Mouse (Mus musculus): ENCODE data around the gene Dixdc1. TPM values are rescaled to one million over a fixed set of nuclear protein-coding genes. Genes with fewer than 3 reads are reported as not detected.

The Dixdc1 gene
- polyA plus RNA-seq, 1 experiment from 2014 or later = 31.6 TPM

GRCm38 (mm10) chr9:50767531-50768106 lies 28.3 kb upstream of the Dixdc1 start:
- Histone ChIP-seq H3K9me3 (ENCODE audit: control insufficient read depth, low read length) (no peaks in the 10 kb centered on the region), H3K4me1 (ENCODE audit: control insufficient read depth, insufficient read depth, low read depth, low read length) (peaks cover 7% of the 10 kb centered on the region), H3K27me3 (replicated peaks; ENCODE audit: control insufficient read depth, insufficient read depth, low read length) (no peaks in the 10 kb centered on the region), H3K9ac (ENCODE audit: low read depth, low read length) (peak overlapping the region; percentile 75), H3K27ac (ENCODE audit: low read depth, low read length) (peak overlapping the region; percentile 89), H3K4me2 (ENCODE audit: low read length) (peak overlapping the region; percentile 88), H3K4me3 (ENCODE audit: low read length) (peak overlapping the region; percentile 72), H3K36me3 (ENCODE audit: control insufficient read depth, insufficient read depth, low read length) (no peaks in the 10 kb centered on the region)
- 6% methylated on average over 17 of the region's 17 CpGs for WGBS
- ATAC-seq = peak; percentile 63

GRCm38 (mm10) chr9:50763331-50763730 lies 24.0 kb upstream of the Dixdc1 start:
- H3K4me3 ChIP-seq (ENCODE audit: low read length) = no peak overlapping the region
- H3K27me3 ChIP-seq (replicated peaks; ENCODE audit: control insufficient read depth, insufficient read depth, low read length) = no peaks in the 10 kb centered on the region
- H3K4me2 ChIP-seq (ENCODE audit: low read length) = no peak overlapping the region
- H3K36me3 ChIP-seq (ENCODE audit: control insufficient read depth, insufficient read depth, low read length) = no peaks in the 10 kb centered on the region
- no peak for ATAC-seq
- peaks cover 4% of the 10 kb centered on the region for H3K4me1 ChIP-seq (ENCODE audit: control insufficient read depth, insufficient read depth, low read depth, low read length)
- no peak overlapping the region for H3K9ac ChIP-seq (ENCODE audit: low read depth, low read length)
- WGBS = 57% methylated on average over 1 of the region's 1 CpGs
- no peak overlapping the region for H3K27ac ChIP-seq (ENCODE audit: low read depth, low read length)
- H3K9me3 ChIP-seq (ENCODE audit: control insufficient read depth, low read length) = no peaks in the 10 kb centered on the region

GRCm38 (mm10) chr9:50761520-50762243 lies 22.4 kb upstream of the Dixdc1 start:
- H3K9ac ChIP-seq (ENCODE audit: low read depth, low read length) = no peak overlapping the region
- no peaks in the 10 kb centered on the region; the same call in 1 of the 2 replicates for H3K4me1 ChIP-seq (ENCODE audit: control insufficient read depth, insufficient read depth, low read depth, low read length)
- H3K27ac ChIP-seq (ENCODE audit: low read depth, low read length) = no peak overlapping the region
- no peaks in the 10 kb centered on the region for H3K9me3 ChIP-seq (ENCODE audit: control insufficient read depth, low read length)
- no peaks in the 10 kb centered on the region for H3K36me3 ChIP-seq (ENCODE audit: control insufficient read depth, insufficient read depth, low read length)
- WGBS = 64% methylated on average over 6 of the region's 6 CpGs
- no peak overlapping the region for H3K4me3 ChIP-seq (ENCODE audit: low read length)
- H3K4me2 ChIP-seq (ENCODE audit: low read length) = no peak overlapping the region
- ATAC-seq = no peak
- no peaks in the 10 kb centered on the region for H3K27me3 ChIP-seq (replicated peaks; ENCODE audit: control insufficient read depth, insufficient read depth, low read length)

- Histone ChIP-seq H3K4me3 (ENCODE audit: low read length) (no peak overlapping the region), H3K4me2 (ENCODE audit: low read length) (no peak overlapping the region), H3K27ac (ENCODE audit: low read depth, low read length) (no peak overlapping the region), H3K9ac (ENCODE audit: low read depth, low read length) (no peak overlapping the region), H3K4me1 (ENCODE audit: control insufficient read depth, insufficient read depth, low read depth, low read length) (no peaks in the 10 kb centered on the region; the same call in 1 of the 2 replicates), H3K9me3 (ENCODE audit: control insufficient read depth, low read length) (no peaks in the 10 kb centered on the region), H3K27me3 (replicated peaks; ENCODE audit: control insufficient read depth, insufficient read depth, low read length) (no peaks in the 10 kb centered on the region), H3K36me3 (ENCODE audit: control insufficient read depth, insufficient read depth, low read length) (no peaks in the 10 kb centered on the region)
- WGBS = 35% methylated on average over 5 of the region's 5 CpGs
- no peak for ATAC-seq
These were observed 17.4 kb upstream of the Dixdc1 start for GRCm38 (mm10) chr9:50756711-50757110.

- H3K4me1 ChIP-seq (ENCODE audit: control insufficient read depth, insufficient read depth, low read depth, low read length) = no peaks in the 10 kb centered on the region; the same call in 1 of the 2 replicates
- H3K4me3 ChIP-seq (ENCODE audit: low read length) = no peak overlapping the region
- no peaks in the 10 kb centered on the region for H3K36me3 ChIP-seq (ENCODE audit: control insufficient read depth, insufficient read depth, low read length)
- no peaks in the 10 kb centered on the region for H3K9me3 ChIP-seq (ENCODE audit: control insufficient read depth, low read length)
- no peaks in the 10 kb centered on the region for H3K27me3 ChIP-seq (replicated peaks; ENCODE audit: control insufficient read depth, insufficient read depth, low read length)
- ATAC-seq = no peak
- WGBS = 68% methylated on average over 7 of the region's 7 CpGs
- H3K4me2 ChIP-seq (ENCODE audit: low read length) = no peak overlapping the region
- H3K27ac ChIP-seq (ENCODE audit: low read depth, low read length) = no peak overlapping the region
- H3K9ac ChIP-seq (ENCODE audit: low read depth, low read length) = no peak overlapping the region
These were observed 14.6 kb upstream of the Dixdc1 start for GRCm38 (mm10) chr9:50753947-50754346.

- H3K27me3 ChIP-seq (replicated peaks; ENCODE audit: control insufficient read depth, insufficient read depth, low read length) = no peaks in the 10 kb centered on the region
- H3K9ac ChIP-seq (ENCODE audit: low read depth, low read length) = no peak overlapping the region
- peak; percentile 37; the same call in 1 of the 2 replicates for ATAC-seq
- H3K27ac ChIP-seq (ENCODE audit: low read depth, low read length) = no peak overlapping the region
- WGBS = 68% methylated on average over 17 of the region's 17 CpGs
- H3K4me3 ChIP-seq (ENCODE audit: low read length) = no peak overlapping the region
- H3K4me1 ChIP-seq (ENCODE audit: control insufficient read depth, insufficient read depth, low read depth, low read length) = no peaks in the 10 kb centered on the region; the same call in 1 of the 2 replicates
- no peaks in the 10 kb centered on the region for H3K9me3 ChIP-seq (ENCODE audit: control insufficient read depth, low read length)
- no peaks in the 10 kb centered on the region for H3K36me3 ChIP-seq (ENCODE audit: control insufficient read depth, insufficient read depth, low read length)
- peak overlapping the region; percentile 11; the same call in 1 of the 2 replicates for H3K4me2 ChIP-seq (ENCODE audit: low read length)
These were observed 13.7 kb upstream of the Dixdc1 start for GRCm38 (mm10) chr9:50752784-50753615.

- no peak within 1 kb of the TSS for H3K9ac ChIP-seq (ENCODE audit: low read depth, low read length)
These were observed 12.8 kb upstream of the Dixdc1 start, which contains the start of gene Hspb2 for GRCm38 (mm10) chr9:50752054-50752602. TSS of gene Hspb2 (minus strand) at chr9:50752354.

GRCm38 (mm10) chr9:50751323-50751722 lies 12.0 kb upstream of the Dixdc1 start, which contains the start of gene Cryab:
TSS of gene Cryab (plus strand) at chr9:50751325.
- no peaks in the 10 kb centered on the region for H3K9me3 ChIP-seq (ENCODE audit: control insufficient read depth, low read length)
- ATAC-seq = no peak
- 0 out of 2 replicates have a peak, but pooled peaks cover 2% of the 10 kb centered on the region for H3K27me3 ChIP-seq (replicated peaks; ENCODE audit: control insufficient read depth, insufficient read depth, low read length)
- no peak within 1 kb of the TSS for H3K27ac ChIP-seq (ENCODE audit: low read depth, low read length)
- no peak within 1 kb of the TSS for H3K4me3 ChIP-seq (ENCODE audit: low read length)
- H3K36me3 ChIP-seq (ENCODE audit: control insufficient read depth, insufficient read depth, low read length) = no peaks in the 10 kb centered on the region
- H3K4me1 ChIP-seq (ENCODE audit: control insufficient read depth, insufficient read depth, low read depth, low read length) = no peaks in the 10 kb centered on the region; the same call in 1 of the 2 replicates
- 78% methylated on average over 22 of the region's 22 CpGs for WGBS
- H3K4me2 ChIP-seq (ENCODE audit: low read length) = no peak within 1 kb of the TSS
- H3K9ac ChIP-seq (ENCODE audit: low read depth, low read length) = no peak within 1 kb of the TSS

More at GRCm38 (mm10) chr9:50752054-50752602, 12.8 kb upstream of the Dixdc1 start, which contains the start of gene Hspb2:
- Histone ChIP-seq H3K4me2 (ENCODE audit: low read length) (peak within 1 kb of the TSS; percentile 11; the same call in 1 of the 2 replicates), H3K27me3 (replicated peaks; ENCODE audit: control insufficient read depth, insufficient read depth, low read length) (0 out of 2 replicates have a peak, but pooled peaks cover under 1% of the 10 kb centered on the region), H3K4me3 (ENCODE audit: low read length) (no peak within 1 kb of the TSS), H3K36me3 (ENCODE audit: control insufficient read depth, insufficient read depth, low read length) (no peaks in the 10 kb centered on the region), H3K4me1 (ENCODE audit: control insufficient read depth, insufficient read depth, low read depth, low read length) (no peaks in the 10 kb centered on the region; the same call in 1 of the 2 replicates), H3K9me3 (ENCODE audit: control insufficient read depth, low read length) (no peaks in the 10 kb centered on the region), H3K27ac (ENCODE audit: low read depth, low read length) (no peak within 1 kb of the TSS)
- no peak for ATAC-seq
- 64% methylated on average over 14 of the region's 14 CpGs for WGBS
